Mouse (Mus musculus) intestine, embryonic 16.5 days (tissue): ENCODE data around the gene Wasf2. TPM values are rescaled to one million over a fixed set of nuclear protein-coding genes. Genes with fewer than 3 reads are reported as not detected.

ENCODE experiments used
- ATAC-seq: fragments of 200-750 bp; cut with Nextera tagmentation; 2 replicates; pipeline ENCODE4 v1.8.0; 2017; ENCODE audit warnings: moderate TSS enrichment, moderate library complexity
- H3K27ac ChIP-seq: fragments of 300-500 bp; sonication (generic); 2 replicates; pipeline ENCODE4 v1.5.1; 2014; ENCODE audit warnings: mild to moderate bottlenecking, low read length
- H3K27me3 ChIP-seq: fragments of 300-500 bp; sonication (generic); replicated peaks from 2 replicates; pipeline ENCODE4 v1.6.1; 2014; ENCODE audit warnings: low read length, control low read depth, mixed read lengths; ENCODE audit not compliant: control insufficient read depth, insufficient read depth
- H3K36me3 ChIP-seq: fragments of 300-500 bp; sonication (generic); 2 replicates; pipeline ENCODE4 v1.6.1; 2014; ENCODE audit warnings: low read length, control low read depth; ENCODE audit not compliant: control insufficient read depth, insufficient read depth
- H3K4me1 ChIP-seq: fragments of 300-500 bp; sonication (generic); 2 replicates; pipeline ENCODE4 v1.6.1; 2014; ENCODE audit warnings: low read length, control low read depth, mixed read lengths; ENCODE audit not compliant: control insufficient read depth, insufficient read depth
- H3K4me2 ChIP-seq: fragments of 300-500 bp; sonication (generic); 2 replicates; pipeline ENCODE4 v1.6.1; 2014; ENCODE audit warnings: low read depth, low read length, control low read depth
- H3K4me3 ChIP-seq: fragments of 300-500 bp; sonication (generic); 2 replicates; pipeline ENCODE4 v1.5.1; 2014; ENCODE audit warnings: mild to moderate bottlenecking, low read length
- H3K9ac ChIP-seq: fragments of 300-500 bp; sonication (generic); 2 replicates; pipeline ENCODE4 v1.6.1; 2014; ENCODE audit warnings: low read depth, low read length
- H3K9me3 ChIP-seq: fragments of 300-500 bp; sonication (generic); 2 replicates; pipeline ENCODE4 v1.6.1; 2016; ENCODE audit warnings: low read length, control low read depth; ENCODE audit not compliant: control insufficient read depth
- WGBS: fragments of 180-500 bp; shearing (Covaris S2); extraction: QIAGEN DNeasy Blood & Tissue Kit; methylation state at CpG from one replicate; pipeline ENCODE4 v1.1.7; 2014; 5-methylcytosine and 5-hydroxymethylcytosine counted together
- polyA plus RNA-seq: library from polyadenylated mRNA; unstranded; fragments of >200 nt; fragmentation: Nextera tagmentation; extraction: Ambion mirVana; gene quantifications from 2 replicates; pipeline ENCODE4 v1.2.1, GENCODE M21; 2015

The Wasf2 gene
- polyA plus RNA-seq, 1 experiment from 2014 or later: 76.9 TPM

DNA sequence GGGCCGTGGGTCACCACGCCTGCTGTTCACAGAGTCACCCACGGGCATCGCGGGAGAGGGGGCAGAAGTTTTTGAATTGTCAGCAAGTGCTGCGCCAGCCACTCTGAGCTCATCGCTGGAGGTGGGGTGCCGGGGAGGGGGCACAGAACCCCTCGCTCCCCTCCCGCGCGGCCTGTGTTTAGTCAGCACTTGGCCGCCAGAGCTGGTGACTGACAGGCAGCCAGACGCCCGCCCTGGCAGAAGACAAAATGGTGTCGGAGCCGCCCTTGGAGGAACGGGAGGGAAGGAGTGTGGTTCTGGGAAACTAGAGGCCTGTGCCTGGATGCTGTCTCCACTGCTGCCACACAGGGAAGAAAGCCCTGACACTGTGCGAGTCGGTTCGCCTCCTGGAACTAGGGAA, 70.0 kb downstream of the Wasf2 start:
- Histone ChIP-seq H3K9me3 (no peaks in the 10 kb centered on the region), H3K4me2 (no peak overlapping the region), H3K9ac (peak overlapping the region; percentile 49), H3K4me1 (peaks cover 68% of the 10 kb centered on the region), H3K27me3 (no peaks in the 10 kb centered on the region), H3K36me3 (no peaks in the 10 kb centered on the region; the same call in none of the 2 replicates), H3K4me3 (no peak overlapping the region), H3K27ac (peak overlapping the region; percentile 88)
- 49% methylated on average over 21 of the region's 21 CpGs for WGBS
- ATAC-seq: 0 out of 2 replicates have a peak, but pooled peaks have one; percentile 3

DNA sequence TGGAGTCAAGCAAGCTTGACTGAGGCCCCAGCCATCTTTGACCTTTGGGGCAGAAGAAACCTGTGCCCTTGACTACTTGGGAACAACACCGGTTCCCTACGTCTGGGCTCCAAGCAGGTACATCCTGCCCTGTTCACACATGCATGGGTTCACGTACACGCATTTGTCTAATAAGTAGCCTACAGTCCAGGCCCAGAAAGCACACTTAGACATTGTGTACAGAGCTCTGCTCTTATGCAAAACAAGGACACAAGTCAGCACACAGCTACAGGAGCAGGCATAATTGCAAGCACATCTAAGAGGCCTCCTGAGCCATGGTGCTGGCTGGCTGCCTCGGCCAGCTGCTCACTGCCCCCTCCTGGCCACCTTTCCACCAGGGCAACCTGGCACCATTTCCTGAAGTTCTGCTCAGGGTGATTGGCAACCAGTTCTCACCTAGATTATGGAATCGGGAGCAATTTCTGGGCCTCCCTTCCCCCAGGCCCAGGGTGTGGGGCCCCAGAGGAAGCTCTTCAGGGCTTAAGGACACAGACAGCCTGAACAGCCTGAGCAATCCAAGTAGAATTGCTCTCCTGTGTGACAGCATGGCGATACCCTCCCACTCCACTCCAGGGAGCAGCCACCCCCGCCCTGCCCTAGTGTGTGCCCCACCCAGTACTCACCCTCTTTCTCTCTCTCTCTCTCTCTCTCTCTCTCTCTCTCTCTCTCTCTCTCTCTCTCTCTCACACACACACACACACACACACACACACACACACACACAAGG, 70.9 kb downstream of the Wasf2 start:
- Histone ChIP-seq H3K4me3 (no peak overlapping the region), H3K4me1 (peaks cover 66% of the 10 kb centered on the region), H3K36me3 (no peaks in the 10 kb centered on the region; the same call in none of the 2 replicates), H3K27me3 (no peaks in the 10 kb centered on the region), H3K9ac (peak overlapping the region; percentile 32; the same call in 1 of the 2 replicates), H3K27ac (peak overlapping the region; percentile 88), H3K9me3 (no peaks in the 10 kb centered on the region), H3K4me2 (peak overlapping the region; percentile 4; the same call in 1 of the 2 replicates)
- 50% methylated on average over 8 of the region's 8 CpGs for WGBS
- peak; percentile 71 for ATAC-seq

DNA sequence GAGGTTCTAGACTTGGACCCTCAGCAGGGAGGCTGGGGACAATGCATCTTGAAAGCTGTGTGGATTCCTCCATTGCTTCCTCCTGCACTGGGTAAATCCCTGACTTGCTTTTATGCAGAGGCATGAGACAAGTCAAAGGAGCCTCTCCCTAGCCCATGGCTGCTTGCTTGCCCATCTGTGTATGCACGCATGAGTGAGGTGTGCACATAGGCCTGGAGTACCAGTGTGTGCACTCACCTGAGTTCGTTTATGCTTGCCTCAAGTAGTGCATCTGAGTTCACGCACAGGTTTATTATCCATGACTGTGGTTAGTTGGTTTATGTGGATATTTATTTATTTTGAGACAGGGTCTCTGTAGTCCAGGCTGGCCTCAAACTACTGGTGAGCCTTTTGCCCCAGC, 71.9 kb downstream of the Wasf2 start:
- H3K27ac ChIP-seq: no peak overlapping the region
- H3K4me2 ChIP-seq: no peak overlapping the region
- ATAC-seq: no peak
- no peaks in the 10 kb centered on the region for H3K36me3 ChIP-seq
- H3K9ac ChIP-seq: 0 out of 2 replicates have a peak overlapping the region, but pooled peaks have one; percentile 10
- H3K9me3 ChIP-seq: no peaks in the 10 kb centered on the region
- 95% methylated on average over 3 of the region's 3 CpGs for WGBS
- peaks cover 56% of the 10 kb centered on the region for H3K4me1 ChIP-seq
- no peak overlapping the region for H3K4me3 ChIP-seq
- no peaks in the 10 kb centered on the region for H3K27me3 ChIP-seq

DNA sequence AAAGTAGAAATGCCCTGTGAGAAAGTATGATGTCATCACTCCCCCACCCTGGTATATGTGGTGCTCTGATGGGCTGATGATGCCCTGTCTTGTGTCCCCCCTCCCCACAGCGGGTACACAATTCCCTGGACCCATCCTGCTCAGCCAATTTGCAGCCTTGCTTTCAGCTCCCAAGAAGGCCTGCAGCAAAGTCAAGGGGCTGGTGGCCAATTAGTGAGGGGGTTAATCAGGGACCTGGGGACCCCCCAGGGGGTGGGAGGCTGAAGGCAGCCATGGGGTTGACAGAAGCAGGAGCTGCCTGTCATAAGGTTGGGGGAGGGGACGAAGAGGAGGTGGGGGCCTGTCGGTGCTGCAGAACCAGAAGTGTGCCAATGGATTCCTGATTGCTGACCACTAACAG, 73.3 kb downstream of the Wasf2 start:
- Histone ChIP-seq H3K9me3 (no peaks in the 10 kb centered on the region), H3K27me3 (no peaks in the 10 kb centered on the region; the same call in 1 of the 2 replicates), H3K36me3 (no peaks in the 10 kb centered on the region), H3K4me3 (no peak overlapping the region), H3K4me2 (no peak overlapping the region), H3K9ac (no peak overlapping the region), H3K4me1 (peaks cover 42% of the 10 kb centered on the region), H3K27ac (no peak overlapping the region)
- ATAC-seq: no peak
- WGBS: 74% methylated on average over 3 of the region's 3 CpGs

DNA sequence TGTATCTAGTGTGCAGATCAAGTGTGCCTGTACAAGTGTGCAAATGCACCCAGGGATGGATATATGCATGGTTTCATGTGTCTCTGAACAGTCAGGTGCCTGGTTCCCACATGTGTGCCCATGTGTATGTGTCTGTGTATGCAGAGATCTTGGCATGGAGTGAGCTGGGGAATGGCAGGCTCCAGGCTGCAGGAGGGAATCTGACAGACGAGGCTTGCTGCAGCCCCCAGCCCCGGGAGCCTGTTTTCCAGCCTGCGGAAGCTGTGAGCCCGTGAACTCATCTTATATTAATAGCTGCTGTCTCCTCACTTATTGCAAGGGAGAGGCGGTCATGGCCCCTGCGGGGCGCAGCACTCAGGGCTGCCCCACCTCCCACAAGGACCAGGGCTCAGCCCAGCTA, 74.1 kb downstream of the Wasf2 start:
- H3K9me3 ChIP-seq: no peaks in the 10 kb centered on the region
- WGBS: 25% methylated on average over 7 of the region's 7 CpGs
- ATAC-seq: no peak
- no peak overlapping the region for H3K4me2 ChIP-seq
- no peaks in the 10 kb centered on the region; the same call in 1 of the 2 replicates for H3K27me3 ChIP-seq
- H3K4me3 ChIP-seq: no peak overlapping the region
- no peaks in the 10 kb centered on the region for H3K36me3 ChIP-seq
- peak overlapping the region; percentile 47 for H3K9ac ChIP-seq
- H3K4me1 ChIP-seq: peaks cover 34% of the 10 kb centered on the region
- peak overlapping the region; percentile 52 for H3K27ac ChIP-seq

DNA sequence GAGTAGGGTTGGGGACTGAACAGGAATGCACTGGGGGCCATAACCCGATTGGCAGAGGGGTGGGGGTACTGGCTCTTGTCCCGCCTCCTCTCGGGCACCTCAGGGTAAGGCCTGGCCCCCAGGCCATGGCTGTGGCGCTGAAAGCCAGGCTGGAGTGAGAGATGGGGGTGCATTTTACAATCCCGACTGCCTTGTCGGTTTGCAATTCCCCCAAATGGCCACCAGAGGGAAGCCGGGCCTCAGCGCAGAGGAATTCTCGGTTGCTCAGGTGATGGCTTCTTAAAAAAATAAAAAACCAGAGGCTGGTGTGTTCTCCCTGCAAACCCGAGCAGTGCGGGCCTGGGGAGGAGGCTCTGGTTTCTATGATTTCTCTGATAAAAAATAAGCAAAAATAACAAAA, 79.1 kb downstream of the Wasf2 start:
- no peaks in the 10 kb centered on the region for H3K9me3 ChIP-seq
- H3K4me2 ChIP-seq: no peak overlapping the region
- no peak overlapping the region for H3K4me3 ChIP-seq
- H3K9ac ChIP-seq: no peak overlapping the region
- 4% methylated on average over 11 of the region's 11 CpGs for WGBS
- H3K27me3 ChIP-seq: peaks cover 8% of the 10 kb centered on the region
- ATAC-seq: no peak
- peaks cover 20% of the 10 kb centered on the region for H3K4me1 ChIP-seq
- H3K36me3 ChIP-seq: no peaks in the 10 kb centered on the region
- H3K27ac ChIP-seq: no peak overlapping the region

DNA sequence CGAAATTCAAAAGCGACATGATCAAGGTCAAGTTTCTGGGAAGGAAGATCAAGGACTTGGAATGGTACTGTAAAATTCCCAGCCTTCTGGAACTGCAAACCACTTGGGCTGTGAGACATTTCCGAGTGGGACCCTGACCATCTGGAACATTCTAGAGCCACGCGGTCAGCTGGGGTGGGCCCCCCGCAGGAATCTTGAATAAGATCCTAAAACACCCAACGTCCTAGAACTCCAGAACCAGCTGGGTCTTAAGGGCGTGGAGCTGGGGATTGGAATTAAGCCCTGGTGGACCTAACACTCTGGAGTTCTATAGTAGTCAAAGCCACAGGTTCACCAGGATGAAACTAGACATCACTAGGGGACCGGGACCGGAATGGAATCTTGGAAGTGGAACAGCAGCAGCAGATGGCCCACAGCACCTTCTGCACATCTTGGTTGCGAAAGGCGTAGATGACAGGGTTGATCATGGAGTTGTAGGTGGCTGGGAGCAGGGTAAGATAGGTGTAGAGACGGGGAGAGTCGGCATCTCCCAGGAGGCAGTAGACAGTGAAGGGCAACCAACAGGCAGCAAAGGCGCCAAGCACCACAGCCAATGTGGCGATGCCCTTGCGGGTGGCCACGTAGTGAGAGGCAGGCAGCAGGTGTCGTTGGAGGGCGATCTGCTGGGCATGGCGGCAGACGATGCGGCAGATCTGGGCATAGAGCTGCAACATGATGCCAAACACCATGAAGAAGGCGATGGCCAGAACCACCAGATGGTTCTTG, 79.9 kb downstream of the Wasf2 start:
- H3K4me3 ChIP-seq: no peak overlapping the region
- 93% methylated on average over 24 of the region's 24 CpGs for WGBS
- no peak for ATAC-seq
- no peaks in the 10 kb centered on the region for H3K9me3 ChIP-seq
- H3K27me3 ChIP-seq: peaks cover 8% of the 10 kb centered on the region
- no peak overlapping the region for H3K27ac ChIP-seq
- no peak overlapping the region for H3K4me2 ChIP-seq
- H3K9ac ChIP-seq: no peak overlapping the region
- peaks cover 13% of the 10 kb centered on the region for H3K4me1 ChIP-seq
- H3K36me3 ChIP-seq: no peaks in the 10 kb centered on the region

DNA sequence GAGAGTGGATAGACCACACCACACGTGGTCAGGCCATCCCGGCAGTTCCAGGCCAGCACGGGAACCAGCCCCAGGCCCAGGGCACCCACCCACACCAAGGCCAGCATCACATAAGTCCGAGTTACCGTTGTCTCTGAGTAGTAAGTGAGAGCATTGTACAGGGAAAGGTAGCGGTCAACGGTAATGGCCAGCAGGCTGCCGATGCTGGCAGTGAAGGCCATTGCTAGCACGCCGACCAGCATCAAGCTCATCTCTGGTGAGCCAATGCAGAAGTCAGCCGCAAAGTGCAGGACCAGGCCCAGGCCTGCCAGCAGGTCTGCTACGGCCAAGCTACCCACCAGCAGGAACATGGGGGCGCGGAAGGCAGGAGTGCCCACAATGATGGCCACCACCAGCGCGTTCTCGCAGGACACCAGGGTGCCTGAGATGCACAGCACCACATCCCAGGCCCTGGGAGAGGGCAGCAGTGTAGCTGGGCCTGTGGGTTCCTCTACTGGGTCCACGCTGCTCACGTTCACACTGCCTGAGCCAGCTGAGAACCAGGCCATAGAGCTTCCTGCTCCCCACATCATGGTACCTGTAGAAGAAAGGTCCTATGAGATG, 80.6 kb downstream of the Wasf2 start:
- H3K9ac ChIP-seq: no peak overlapping the region
- H3K4me3 ChIP-seq: no peak overlapping the region
- peaks cover 13% of the 10 kb centered on the region for H3K4me1 ChIP-seq
- H3K27me3 ChIP-seq: peaks cover 8% of the 10 kb centered on the region
- no peak for ATAC-seq
- 91% methylated on average over 19 of the region's 19 CpGs for WGBS
- H3K27ac ChIP-seq: no peak overlapping the region
- no peaks in the 10 kb centered on the region for H3K9me3 ChIP-seq
- no peak overlapping the region for H3K4me2 ChIP-seq
- H3K36me3 ChIP-seq: no peaks in the 10 kb centered on the region
